Comparison of ENCODE assay signal across 8 mouse cellular contexts in the genomic region with DNA sequence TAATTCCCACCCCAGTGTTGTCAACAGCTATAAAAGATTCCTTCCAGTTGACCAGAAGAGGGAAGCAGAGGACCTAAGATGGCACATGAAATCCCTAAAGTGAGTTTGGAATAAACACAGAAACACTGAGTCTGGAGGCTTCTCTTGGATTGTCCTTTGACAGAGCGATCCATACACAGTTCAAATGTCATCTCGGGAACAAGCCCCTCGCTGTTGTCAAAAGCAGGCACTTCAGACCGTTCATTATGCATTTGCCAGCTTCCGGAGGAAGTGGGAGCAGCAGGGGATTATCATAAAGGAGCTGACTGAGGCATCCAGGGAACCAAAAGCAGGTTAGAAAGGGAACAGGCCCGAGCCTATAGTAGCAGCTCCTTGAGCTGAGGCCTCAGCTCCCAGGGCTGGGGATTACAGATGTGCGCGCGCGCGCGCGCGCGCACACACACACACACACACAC. TPM values are rescaled to one million over a fixed set of nuclear protein-coding genes. Genes with fewer than 3 reads are reported as not detected.
DNase-seq lines count a peak whose midpoint lies in the region; ATAC-seq and TF ChIP-seq lines count a peak whose summit lies in the region.

No protein-coding gene starts in this region.

- TF ChIP-seq CTCF in layer of hippocampus, adult 2 months (conservative IDR thresholded peaks at IDR 0.05), result peak; percentile 85
- peak; percentile 16; the same call in 1 of the 2 replicates for TF ChIP-seq CTCF in liver, embryonic 14.5 days (IDR thresholded peaks at IDR 0.05; ENCODE audit: low read depth)

- H3K27ac ChIP-seq in layer of hippocampus, adult 2 months, result 0 out of 2 replicates have a peak overlapping the region, but pooled peaks have one; percentile 11
- peak overlapping the region; percentile 66; the same call in 1 of the 2 replicates for H3K27ac ChIP-seq in forebrain, embryonic 12.5 days
- no peak overlapping the region for H3K27ac ChIP-seq in intestine, embryonic 14.5 days (ENCODE audit: low read depth)
- no peak overlapping the region for H3K27ac ChIP-seq in liver, embryonic 14.5 days

- H3K4me3 ChIP-seq in layer of hippocampus, adult 2 months, result peak overlapping the region; percentile 36; the same call in 1 of the 2 replicates
- peak overlapping the region; percentile 23 for H3K4me3 ChIP-seq in forebrain, embryonic 12.5 days (replicated peaks)
- H3K4me3 ChIP-seq in intestine, embryonic 14.5 days (ENCODE audit: low read depth, low read length), result 0 out of 2 replicates have a peak overlapping the region, but pooled peaks have one; percentile 13
- H3K4me3 ChIP-seq in liver, embryonic 14.5 days (ENCODE audit: insufficient read depth in 1 of 2, low read depth in 2 of 2, low read length in 2 of 2), result no peak overlapping the region

- 21% methylated on average over 15 of the region's 15 CpGs for WGBS in forebrain, embryonic 12.5 days
- 20% methylated on average over 15 of the region's 15 CpGs for WGBS in intestine, embryonic 14.5 days
- WGBS in liver, embryonic 14.5 days (ENCODE audit: insufficient replicate concordance), result 65% methylated on average over 15 of the region's 15 CpGs

- peak; percentile 65 for ATAC-seq in forebrain, embryonic 12.5 days (ENCODE audit: low FRiP score)
- ATAC-seq in intestine, embryonic 14.5 days (replicated peaks; ENCODE audit: low FRiP score, low TSS enrichment, low read depth), result peak; percentile 59; the same call in 1 of the 2 replicates
- no peak for ATAC-seq in liver, embryonic 14.5 days (ENCODE audit: insufficient read depth)

- peak overlapping the region; percentile 33; the same call in 1 of the 2 replicates for H3K4me2 ChIP-seq in forebrain, embryonic 12.5 days
- peak overlapping the region; percentile 32 for H3K4me2 ChIP-seq in intestine, embryonic 14.5 days (ENCODE audit: low read length)
- H3K4me2 ChIP-seq in liver, embryonic 14.5 days (ENCODE audit: low read depth), result no peak overlapping the region

- H3K4me1 ChIP-seq in forebrain, embryonic 12.5 days, result peaks cover 7% of the 10 kb centered on the region
- H3K4me1 ChIP-seq in intestine, embryonic 14.5 days (replicated peaks; ENCODE audit: control insufficient read depth, insufficient read depth, low read length), result 0 out of 2 replicates have a peak, but pooled peaks cover 8% of the 10 kb centered on the region
- H3K4me1 ChIP-seq in liver, embryonic 14.5 days (replicated peaks; ENCODE audit: control insufficient read depth in 2 of 2, insufficient read depth in 2 of 2, low read length in 1 of 2), result no peaks in the 10 kb centered on the region

- no peaks in the 10 kb centered on the region for H3K27me3 ChIP-seq in forebrain, embryonic 12.5 days
- no peaks in the 10 kb centered on the region for H3K27me3 ChIP-seq in intestine, embryonic 14.5 days (replicated peaks; ENCODE audit: control insufficient read depth, insufficient read depth, low read length)
- no peaks in the 10 kb centered on the region for H3K27me3 ChIP-seq in liver, embryonic 14.5 days (ENCODE audit: control insufficient read depth, insufficient read depth, low read length)

- no peaks in the 10 kb centered on the region for H3K9me3 ChIP-seq in forebrain, embryonic 12.5 days
- H3K9me3 ChIP-seq in intestine, embryonic 14.5 days (ENCODE audit: control insufficient read depth, low read length), result no peaks in the 10 kb centered on the region
- no peaks in the 10 kb centered on the region for H3K9me3 ChIP-seq in liver, embryonic 14.5 days (ENCODE audit: control insufficient read depth, low read length)

- peak; percentile 39 to 50 for DNase-seq in layer of hippocampus, adult 2 months (ENCODE audit: low spot score in 2 of 2)
- DNase-seq in layer of hippocampus, adult 11-12 months (ENCODE audit: low spot score), result no peak
- peak; percentile 78 for DNase-seq in intestine, embryonic 14.5 days (ENCODE audit: low spot score)
- DNase-seq in liver, embryonic 14.5 days (ENCODE audit: low read depth in 3 of 3, low spot score in 3 of 3), result no peak
- DNase-seq in retina, postnatal 1 day, result peak; percentile 70
- DNase-seq in adrenal gland, postnatal 36 days, result no peak
- no peak for DNase-seq in spleen, postnatal 4 days (ENCODE audit: low spot score in 2 of 2)

- H3K36me3 ChIP-seq in forebrain, embryonic 12.5 days (replicated peaks), result no peaks in the 10 kb centered on the region
- H3K36me3 ChIP-seq in intestine, embryonic 14.5 days (ENCODE audit: control insufficient read depth, insufficient read depth, low read length), result no peaks in the 10 kb centered on the region
- no peaks in the 10 kb centered on the region for H3K36me3 ChIP-seq in liver, embryonic 14.5 days (replicated peaks; ENCODE audit: control insufficient read depth, insufficient read depth, low read depth)

- H3K9ac ChIP-seq in forebrain, embryonic 12.5 days, result peak overlapping the region; percentile 38; the same call in 1 of the 2 replicates
- H3K9ac ChIP-seq in intestine, embryonic 14.5 days (ENCODE audit: low read length), result no peak overlapping the region
- no peak overlapping the region for H3K9ac ChIP-seq in liver, embryonic 14.5 days (replicated peaks)

- no peak for TF ChIP-seq EP300 in liver, embryonic 14.5 days (IDR thresholded peaks at IDR 0.05; ENCODE audit: low read depth)

RNA-seq across cellular contexts. Expression of gene Vtcn1, which starts 57.1 kb away (rescaled TPM):
- not detected for total RNA-seq in layer of hippocampus, adult 2 months (2021)
- not detected in 2 replicates for polyA plus RNA-seq in forebrain, embryonic 12.5 days (2016; fragmentation: Nextera tagmentation; extraction: Ambion mirVana)
- 0.31 and 0.32 TPM in 2 replicates for polyA plus RNA-seq in intestine, embryonic 14.5 days (2014; fragmentation: Nextera tagmentation; extraction: Ambion mirVana)
- polyA plus RNA-seq in liver, embryonic 14.5 days (2012; rRNA removed), result 0.02 TPM in 1 of 2 replicates, not detected in the other
- polyA plus RNA-seq in liver, embryonic 14.5 days (2014; fragmentation: Nextera tagmentation; extraction: Ambion mirVana), result not detected in 2 replicates
- under 1 TPM; 0.10 TPM for total RNA-seq in adrenal gland, postnatal 36 days (2021)

Comparison
In these comparisons a context has a peak if more than half of its experiments do, and no peak if none do; other contexts are left out.
1. DNase-seq: peak in layer of hippocampus, adult 2 months (2 of 2), intestine, embryonic 14.5 days (single experiment) and retina, postnatal 1 day (single experiment); none in layer of hippocampus, adult 11-12 months (single experiment), liver, embryonic 14.5 days (0 of 3), adrenal gland, postnatal 36 days (0 of 2) and spleen, postnatal 4 days (0 of 2).
2. H3K27ac ChIP-seq: peak in layer of hippocampus, adult 2 months (single experiment) and forebrain, embryonic 12.5 days (single experiment); none in intestine, embryonic 14.5 days (single experiment) and liver, embryonic 14.5 days (single experiment).
3. H3K4me3 ChIP-seq: peak in layer of hippocampus, adult 2 months (single experiment), forebrain, embryonic 12.5 days (single experiment) and intestine, embryonic 14.5 days (single experiment); none in liver, embryonic 14.5 days (0 of 2).